9 mouse cellular contexts compared by ENCODE assay signal in the genomic region with DNA sequence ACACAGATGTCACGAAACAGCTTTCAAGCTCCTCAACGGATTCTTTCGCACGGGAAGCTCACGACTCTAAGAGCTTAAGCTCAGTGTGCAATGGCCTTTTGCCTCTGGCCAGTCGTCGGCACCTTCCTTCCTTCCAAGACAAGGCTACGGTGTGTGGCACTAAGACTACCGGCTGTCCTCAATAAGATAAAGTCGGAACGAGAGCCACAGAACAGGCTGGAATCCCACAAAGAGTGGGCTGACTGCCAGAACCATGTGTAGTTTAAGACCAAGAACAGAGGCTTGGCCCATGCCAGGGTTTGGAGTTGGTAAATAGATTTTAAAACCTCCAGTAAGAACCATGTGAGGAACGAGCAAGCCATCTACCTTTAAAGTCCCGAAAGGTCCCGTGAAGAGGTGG.
DNase-seq lines count a peak whose midpoint lies in the region; ATAC-seq lines count a peak whose summit lies in the region.
"Had no signal": no experiment of that assay in that cellular context is flagged by ENCODE, and none has a peak within 500 bp of the region (broad histone marks: within the 10 kb centered on the region; RNA-seq: fewer than 3 reads in every experiment).

No protein-coding gene starts in this region.

- no peaks in the 10 kb centered on the region for H3K4me1 ChIP-seq in kidney, embryonic 14.5 days (ENCODE audit: control insufficient read depth, insufficient read depth, low read length)
- H3K4me1 ChIP-seq: hindbrain, embryonic 10.5 days had no signal

- peak; percentile 19 for DNase-seq in kidney, postnatal 10 days
- peak; percentile 11 for DNase-seq in adrenal gland, postnatal 14 days
- peak; percentile 41 for DNase-seq in cerebellum, adult 11-12 months
- no peak for DNase-seq in spleen, postnatal 4 days (ENCODE audit: low spot score in 2 of 2)
- DNase-seq in gastrocnemius, postnatal 25 days = no peak

- H3K9me3 ChIP-seq in kidney, embryonic 14.5 days (ENCODE audit: control insufficient read depth, low read length) = no peaks in the 10 kb centered on the region
- H3K9me3 ChIP-seq: hindbrain, embryonic 10.5 days had no signal

- no peak overlapping the region for H3K4me3 ChIP-seq in kidney, embryonic 14.5 days (ENCODE audit: low read length)
- H3K4me3 ChIP-seq: hindbrain, embryonic 10.5 days had no signal

- H3K4me2 ChIP-seq in kidney, embryonic 14.5 days (replicated peaks; ENCODE audit: low read depth, low read length) = no peak overlapping the region

- no peaks in the 10 kb centered on the region for H3K36me3 ChIP-seq in kidney, embryonic 14.5 days (ENCODE audit: control insufficient read depth, insufficient read depth, low read length)
- H3K36me3 ChIP-seq: hindbrain, embryonic 10.5 days had no signal

- no peak overlapping the region for H3K27ac ChIP-seq in kidney, embryonic 14.5 days (ENCODE audit: low read depth, low read length)
- H3K27ac ChIP-seq: hindbrain, embryonic 10.5 days had no signal

- WGBS in kidney, embryonic 14.5 days = 88% methylated on average over 14 of the region's 14 CpGs

- H3K27me3 ChIP-seq in kidney, embryonic 14.5 days (ENCODE audit: control insufficient read depth, insufficient read depth, low read length) = no peaks in the 10 kb centered on the region

- no peak for ATAC-seq in kidney, embryonic 14.5 days (ENCODE audit: low FRiP score, low TSS enrichment)
- peak; percentile 70 to 80 for ATAC-seq in hematopoietic stem cell, adult 5-6 weeks (replicated peaks in 1 of 2; ENCODE audit: insufficient read depth in 1 of 2, low FRiP score in 2 of 2, low TSS enrichment in 1 of 2, low read depth in 1 of 2, poor library complexity in 2 of 2, severe bottlenecking in 2 of 2)
- no peak for ATAC-seq in monocyte, adult 5-6 weeks (replicated peaks; ENCODE audit: insufficient number of reproducible peaks, low FRiP score, low TSS enrichment, poor library complexity, severe bottlenecking)

- no peak overlapping the region for H3K9ac ChIP-seq in kidney, embryonic 14.5 days (ENCODE audit: low read depth, low read length)

Comparison
In these comparisons a context has a peak if more than half of its experiments do, and no peak if none do; other contexts are left out.
1. DNase-seq: peak in kidney, postnatal 10 days (single experiment), adrenal gland, postnatal 14 days (single experiment) and cerebellum, adult 11-12 months (single experiment); none in spleen, postnatal 4 days (0 of 2) and gastrocnemius, postnatal 25 days (single experiment).
2. ATAC-seq: peak in hematopoietic stem cell, adult 5-6 weeks (2 of 2); none in kidney, embryonic 14.5 days (single experiment) and monocyte, adult 5-6 weeks (single experiment).